Mouse (Mus musculus) cerebellum, adult 9-11 months (tissue): ENCODE results near the gene Gm20517.

ENCODE experiments used
- DNase-seq: peaks from one replicate; pipeline ENCODE4 v3.0.0; 2022

Gene Gm20517

DNA sequence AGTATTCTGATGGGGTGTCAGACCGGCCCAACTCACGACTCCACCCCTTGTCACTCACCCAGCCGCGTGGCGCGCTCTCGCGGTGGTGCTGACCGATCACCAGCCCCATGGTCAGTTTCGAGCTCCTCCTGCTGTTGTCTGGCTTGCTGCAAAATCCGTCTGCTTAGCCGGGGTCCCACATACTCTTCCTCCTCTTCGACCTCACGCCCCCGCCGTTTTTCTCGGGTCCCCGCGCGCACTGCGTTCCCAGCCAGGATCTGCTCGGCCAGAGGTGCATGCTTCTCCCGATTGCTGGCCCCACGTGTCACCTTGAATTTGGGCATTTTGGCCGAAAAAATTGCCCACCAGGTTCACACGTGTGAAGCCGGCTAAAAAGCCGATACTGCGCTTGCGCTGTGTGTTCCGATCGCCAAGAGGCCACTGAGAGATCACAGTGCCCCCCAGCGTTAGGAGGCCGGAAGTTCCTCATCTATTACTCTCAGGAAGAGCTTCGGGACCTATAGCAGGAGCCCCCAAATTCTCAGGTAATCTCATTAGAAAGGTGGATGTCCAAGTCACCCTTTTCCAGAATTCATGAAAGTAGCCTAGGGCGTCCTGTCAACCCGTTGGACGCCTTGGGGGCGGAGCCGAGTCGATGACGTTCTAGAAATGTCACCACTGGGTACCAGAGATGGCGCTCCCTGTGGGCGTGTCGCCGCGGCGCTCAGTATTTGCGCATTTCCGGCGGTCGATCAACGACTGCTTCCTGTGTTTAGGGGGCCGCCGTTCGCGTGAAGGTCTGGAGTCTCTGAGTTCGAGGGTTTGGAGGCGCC is at the start of gene Gm20517, which contains the start of the genes Bysl and Med20:
Gene Gm20517 (plus strand): TSS at position 741 of the 812 bp plus-strand sequence.
Gene Bysl (minus strand): TSS at position 644 of the 812 bp plus-strand sequence.
Gene Med20 (plus strand): TSS at position 734 of the 812 bp plus-strand sequence.
- peak; percentile 96 for DNase-seq

DNA sequence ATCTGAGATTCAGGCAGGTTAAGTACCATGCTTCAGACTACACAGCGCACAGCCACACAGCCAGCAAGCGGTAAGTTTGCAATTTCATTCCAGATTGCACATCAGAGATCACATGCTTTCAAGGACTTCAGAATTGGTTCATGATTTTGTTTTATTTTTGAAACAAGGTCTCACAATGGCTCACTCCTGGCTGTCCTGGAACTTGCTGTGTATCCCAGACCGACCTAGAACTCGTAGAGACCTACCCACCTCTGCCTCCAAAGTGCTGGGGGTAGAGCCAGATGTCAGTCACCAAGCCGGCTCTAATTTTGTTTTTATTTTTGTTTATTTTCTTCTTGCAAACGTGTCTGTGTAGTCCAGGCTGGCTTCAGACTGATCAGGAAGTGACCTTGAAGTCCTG is 48.5 kb upstream of the Gm20517 start:
- no peak for DNase-seq

DNA sequence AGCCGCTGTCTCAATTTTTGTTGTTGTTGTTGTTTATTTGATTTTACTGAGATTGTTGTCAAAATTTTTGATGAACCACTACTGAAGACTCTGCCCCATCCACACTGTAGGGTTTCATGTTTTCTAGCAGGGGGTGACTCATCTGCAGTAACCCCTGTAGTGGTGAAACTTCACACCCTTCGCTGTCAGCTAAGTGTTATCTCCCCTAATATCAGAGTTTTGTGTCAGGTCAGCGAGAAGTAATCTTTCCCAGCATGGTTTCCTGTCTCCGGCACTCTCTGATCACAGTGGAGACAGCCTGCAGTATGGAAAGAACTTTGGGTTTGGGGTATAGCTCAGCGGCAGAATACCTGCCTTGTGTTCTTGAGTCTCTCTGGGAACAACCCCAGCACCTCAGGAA is 46.8 kb upstream of the Gm20517 start:
- no peak for DNase-seq

DNA sequence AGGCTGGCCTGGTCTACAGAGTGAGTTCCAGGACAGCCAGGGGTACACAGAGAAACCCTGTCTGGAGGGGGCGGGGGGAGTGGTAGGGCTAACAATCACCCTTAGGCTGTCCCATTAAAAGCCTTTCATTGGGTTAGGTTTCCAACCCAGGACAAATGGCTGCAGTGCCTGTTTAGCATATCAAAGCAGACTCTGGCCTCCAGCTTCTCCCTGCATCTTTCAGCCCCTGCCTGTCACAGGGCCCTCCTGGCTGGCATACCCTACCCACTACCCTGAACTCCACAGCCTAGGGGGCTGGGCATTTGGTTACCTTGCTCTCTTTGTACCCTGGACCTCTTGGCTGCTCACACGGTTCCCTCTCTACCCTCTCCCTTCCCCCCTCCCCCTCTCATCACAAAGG is 45.3 kb upstream of the Gm20517 start:
- no peak for DNase-seq

DNA sequence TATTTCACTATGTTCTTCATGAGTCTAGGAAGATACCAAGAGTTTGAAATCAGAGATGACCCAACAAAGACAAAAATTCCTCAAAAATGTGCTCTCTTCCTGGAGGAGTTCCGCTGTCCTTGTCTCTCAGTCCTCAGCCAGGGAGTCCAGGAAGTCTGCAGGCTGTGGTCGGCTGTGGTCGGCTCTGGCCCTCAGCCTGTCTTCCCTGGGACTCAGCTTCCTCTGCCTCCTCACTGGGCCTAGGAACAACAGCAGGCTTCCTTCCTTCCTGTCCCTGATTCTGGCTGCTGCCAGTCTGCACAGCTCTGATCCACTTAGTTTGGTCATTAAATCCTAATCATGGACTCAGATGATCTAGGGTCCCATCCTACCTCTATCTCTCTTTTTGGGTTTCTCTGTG is 44.1 kb upstream of the Gm20517 start:
- DNase-seq, result no peak

DNA sequence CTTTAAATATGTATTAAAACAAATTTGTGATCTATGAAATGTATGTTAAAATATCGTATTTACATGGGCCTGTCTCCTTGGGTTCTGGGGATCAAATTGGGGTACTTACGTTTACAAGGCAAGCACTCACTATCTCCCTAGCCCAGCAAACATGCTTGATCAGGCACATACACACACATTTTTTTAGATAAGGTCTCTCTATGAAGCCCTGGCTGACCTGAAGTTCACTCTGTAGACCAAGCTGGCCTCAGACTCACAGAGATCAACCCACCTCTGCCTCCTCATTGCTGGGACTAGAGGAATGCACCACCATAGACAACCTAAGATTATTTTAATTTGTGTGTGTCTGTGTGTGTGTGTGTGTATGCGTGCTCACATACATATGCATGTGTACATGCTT is 43.0 kb upstream of the Gm20517 start:
- no peak for DNase-seq

DNA sequence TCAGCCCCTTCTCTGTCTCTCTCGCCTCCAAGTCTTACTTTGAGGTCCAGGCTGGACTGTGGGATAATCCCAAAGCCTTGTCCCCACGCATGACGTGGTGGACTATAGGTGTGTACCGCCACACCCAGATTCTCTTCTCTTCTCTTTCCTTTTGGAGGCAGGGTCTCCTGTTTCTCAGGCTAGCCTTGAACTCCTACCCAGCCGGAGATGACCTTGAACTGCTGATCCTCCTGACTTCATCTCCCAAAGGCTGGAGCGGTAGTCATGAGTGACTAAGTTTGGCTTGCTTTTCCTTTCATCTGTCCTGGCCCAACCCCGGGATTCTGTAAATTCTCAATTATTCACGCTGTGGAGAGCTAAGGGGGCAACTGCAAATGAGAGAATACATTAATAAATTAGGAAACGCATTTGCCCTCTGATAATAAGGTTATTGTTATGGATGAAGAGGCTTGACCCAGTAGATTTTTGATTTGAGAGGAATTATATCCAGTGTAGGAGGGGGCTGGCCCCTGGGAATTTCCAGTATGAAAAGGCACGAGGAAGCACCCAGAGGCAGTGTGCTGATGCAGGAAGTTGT is 42.4 kb upstream of the Gm20517 start:
- no peak for DNase-seq

DNA sequence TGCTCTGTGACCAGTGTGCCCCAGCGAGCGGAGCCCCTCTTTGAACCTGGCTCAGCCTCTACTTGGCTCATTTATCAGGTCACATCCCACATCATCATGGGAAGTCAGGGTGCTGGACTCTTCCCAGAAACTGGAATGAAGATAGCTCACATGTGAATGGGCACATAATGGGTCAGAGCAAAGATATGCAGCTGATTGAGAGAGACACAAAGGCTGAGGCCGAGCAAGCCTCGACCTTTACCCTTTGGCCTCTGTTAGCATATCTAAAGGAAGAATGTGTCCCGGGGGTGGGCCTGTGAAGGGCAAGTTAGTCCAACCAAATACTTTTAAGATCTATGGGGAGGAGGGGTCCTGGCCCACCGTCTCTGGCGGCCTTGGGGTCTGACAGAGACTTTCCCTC is 39.8 kb upstream of the Gm20517 start:
- DNase-seq, result no peak

DNA sequence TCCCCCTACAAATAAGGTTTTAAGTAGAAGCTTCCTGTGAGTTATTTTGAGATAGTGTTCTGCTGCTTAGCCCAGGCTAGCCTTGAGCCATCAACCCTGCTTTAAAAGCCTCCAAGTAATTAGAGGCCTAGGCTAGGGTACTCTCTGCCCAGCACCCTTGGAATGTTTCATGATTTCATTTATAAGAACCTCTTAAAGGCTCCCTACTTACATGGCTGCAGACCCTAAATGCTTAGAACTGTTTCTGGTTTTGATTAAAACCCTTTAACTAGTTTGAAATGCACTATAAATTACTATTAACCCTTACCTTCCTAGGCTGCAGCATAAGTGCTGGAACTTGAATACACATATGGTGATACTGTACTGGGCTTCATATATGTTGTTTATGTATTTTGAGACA is 39.0 kb upstream of the Gm20517 start:
- no peak for DNase-seq

DNA sequence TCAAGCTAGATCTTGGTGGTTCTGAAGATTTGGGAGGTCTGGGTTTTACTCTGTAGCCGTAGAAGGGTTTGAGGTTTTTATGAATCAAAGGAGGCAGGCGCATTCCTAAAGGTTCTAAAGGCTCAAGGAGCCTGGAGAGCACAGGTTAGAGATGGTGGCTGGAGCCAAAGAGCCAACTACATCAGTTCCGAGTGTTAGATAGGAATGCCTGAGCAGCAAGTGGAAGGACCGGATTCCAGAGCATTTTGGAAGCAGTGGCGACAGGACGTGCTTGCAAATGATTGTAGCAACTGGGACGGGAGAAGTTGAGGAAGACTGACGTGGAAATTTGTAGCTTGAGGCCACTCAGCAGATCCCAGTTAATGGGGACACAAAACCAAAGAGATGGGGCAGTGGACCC is 37.4 kb upstream of the Gm20517 start:
- no peak for DNase-seq

DNA sequence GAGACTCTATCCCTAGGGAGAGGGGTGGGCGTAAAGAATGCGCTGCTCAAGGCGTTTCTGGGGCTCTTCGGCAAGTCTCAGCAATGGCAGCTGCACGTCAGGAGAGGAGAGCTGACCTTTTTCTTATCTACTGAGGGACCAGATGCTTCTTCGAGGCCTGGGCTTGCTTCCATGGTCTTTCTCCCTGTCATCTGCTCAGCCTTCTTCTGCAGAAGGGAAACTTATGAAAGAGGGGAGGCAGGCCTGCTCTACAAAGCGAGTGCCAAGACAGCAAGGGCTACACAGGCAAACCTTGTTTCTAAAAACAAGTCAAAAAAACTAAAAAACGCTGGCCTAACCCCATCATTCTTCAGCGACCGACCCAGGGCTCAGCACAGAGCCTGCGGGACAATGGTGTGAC is 36.6 kb upstream of the Gm20517 start:
- no peak for DNase-seq

DNA sequence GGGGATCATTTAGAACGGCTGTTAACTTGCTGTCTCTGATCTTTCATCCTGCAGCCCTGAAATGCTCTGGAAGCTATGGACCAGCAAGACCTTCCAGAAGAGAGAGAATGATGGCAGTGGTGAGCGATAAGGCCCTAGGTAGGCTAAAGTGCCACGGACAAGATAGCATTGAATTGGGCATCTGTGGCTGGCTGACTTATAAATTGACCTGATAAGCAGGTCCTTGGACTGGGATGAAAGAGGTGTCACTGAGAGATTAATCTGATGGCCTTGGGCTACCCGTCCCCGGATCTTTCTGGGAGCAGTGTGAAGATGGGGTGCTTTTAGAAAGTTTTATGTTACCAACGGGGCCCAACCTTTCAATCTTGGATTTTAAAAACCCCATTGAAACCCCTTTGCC is 32.7 kb upstream of the Gm20517 start:
- DNase-seq, result no peak

DNA sequence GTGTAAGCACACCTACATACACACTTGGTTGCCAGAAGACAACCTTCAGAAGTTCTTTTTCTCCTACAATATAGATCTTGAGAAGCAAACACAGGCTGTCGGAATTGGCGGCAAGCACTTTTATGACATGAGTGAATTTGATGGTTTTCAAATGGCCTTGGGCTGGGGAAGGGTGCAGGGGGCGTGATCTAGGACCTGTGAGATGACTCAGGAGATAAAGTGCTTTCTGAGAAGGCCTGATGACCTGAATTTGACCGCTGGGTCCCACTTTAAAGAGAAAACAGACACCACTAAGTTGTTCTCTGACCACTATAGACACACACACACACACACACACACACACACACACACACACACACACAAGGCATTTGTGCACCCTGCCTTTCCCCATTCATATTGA is 30.4 kb upstream of the Gm20517 start:
- no peak for DNase-seq

DNA sequence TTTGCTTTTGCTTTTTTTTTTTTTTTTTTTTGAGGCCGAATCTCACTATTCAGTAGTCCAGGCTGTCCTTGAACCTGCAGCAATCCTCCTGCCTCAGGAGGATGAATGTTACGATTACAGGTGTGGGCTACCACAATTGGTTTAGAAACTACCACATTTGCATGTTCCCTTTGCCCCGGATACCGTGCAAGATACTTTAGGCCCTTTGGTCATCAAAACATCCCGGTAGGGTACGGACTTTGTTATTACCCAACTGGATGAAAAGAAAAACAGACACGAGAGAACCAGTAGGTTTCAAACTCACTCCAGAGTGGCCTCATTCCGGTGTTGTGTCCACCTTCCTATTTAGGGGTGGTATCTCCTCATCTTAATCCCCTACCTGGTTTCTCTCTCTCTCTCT is 22.9 kb upstream of the Gm20517 start:
- no peak for DNase-seq

DNA sequence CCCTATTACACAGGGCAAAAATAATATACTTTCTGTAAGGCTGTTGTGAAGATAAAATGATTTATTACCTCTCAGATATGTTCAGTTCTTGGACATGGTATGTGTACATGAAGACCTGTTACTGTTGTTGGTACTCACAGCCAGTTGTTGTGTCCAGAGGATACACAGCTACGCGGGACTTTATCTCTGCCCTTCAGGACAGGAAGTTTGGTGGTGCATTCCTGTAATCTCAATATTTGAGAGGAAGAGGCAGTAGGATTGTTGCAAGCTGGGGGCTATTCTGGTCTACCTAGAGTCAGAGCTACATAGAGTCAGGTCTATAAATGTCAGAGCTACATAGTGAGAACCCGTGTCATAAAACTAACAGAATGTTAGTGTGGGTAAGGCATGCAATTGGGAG is 20.3 kb upstream of the Gm20517 start:
- no peak for DNase-seq

DNA sequence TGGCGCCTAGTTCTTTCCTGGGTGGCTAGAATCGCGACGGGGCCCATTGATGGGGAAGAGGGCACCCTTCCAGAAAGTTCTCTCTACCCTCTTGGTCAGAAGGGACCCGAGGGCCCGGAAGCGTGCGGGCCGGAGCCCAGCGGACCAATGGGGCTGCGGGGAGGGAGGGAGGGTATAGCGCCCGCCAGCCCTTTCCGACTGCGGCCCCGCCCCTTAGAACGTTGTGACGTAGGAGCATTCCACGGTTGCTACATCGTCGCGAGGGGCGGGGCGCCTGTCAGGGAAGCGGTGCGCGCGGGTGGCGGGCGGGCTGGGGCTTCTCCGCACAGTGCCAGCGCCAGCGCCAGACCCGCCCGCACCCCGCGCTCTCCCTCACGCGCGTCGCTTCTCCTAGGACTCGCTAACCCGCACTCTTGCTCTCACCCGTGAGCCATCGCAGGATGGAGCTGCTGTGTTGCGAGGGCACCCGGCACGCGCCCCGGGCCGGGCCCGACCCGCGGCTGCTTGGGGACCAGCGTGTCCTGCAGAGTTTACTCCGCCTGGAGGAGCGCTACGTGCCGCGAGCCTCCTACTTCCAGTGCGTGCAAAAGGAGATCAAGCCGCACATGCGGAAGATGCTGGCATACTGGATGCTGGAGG is 18.1 kb upstream of the Gm20517 start:
- peak; percentile 89 for DNase-seq

DNA sequence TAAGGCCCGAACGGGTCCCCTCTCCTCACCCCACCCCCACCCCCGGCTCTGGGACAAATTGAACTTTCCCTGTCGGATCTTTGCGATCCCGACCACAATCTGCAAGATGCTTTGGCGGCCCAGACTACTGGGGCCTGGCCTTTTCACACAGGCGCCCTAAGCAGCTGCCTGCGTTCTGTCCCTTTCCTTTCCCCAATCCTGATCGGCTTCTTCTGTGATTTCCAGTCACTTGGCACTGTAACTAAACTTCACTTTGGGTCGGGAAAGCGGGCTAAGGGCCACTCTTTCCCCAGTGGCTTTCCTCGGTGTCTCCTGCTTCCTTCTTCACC is 17.6 kb upstream of the Gm20517 start:
- no peak for DNase-seq

DNA sequence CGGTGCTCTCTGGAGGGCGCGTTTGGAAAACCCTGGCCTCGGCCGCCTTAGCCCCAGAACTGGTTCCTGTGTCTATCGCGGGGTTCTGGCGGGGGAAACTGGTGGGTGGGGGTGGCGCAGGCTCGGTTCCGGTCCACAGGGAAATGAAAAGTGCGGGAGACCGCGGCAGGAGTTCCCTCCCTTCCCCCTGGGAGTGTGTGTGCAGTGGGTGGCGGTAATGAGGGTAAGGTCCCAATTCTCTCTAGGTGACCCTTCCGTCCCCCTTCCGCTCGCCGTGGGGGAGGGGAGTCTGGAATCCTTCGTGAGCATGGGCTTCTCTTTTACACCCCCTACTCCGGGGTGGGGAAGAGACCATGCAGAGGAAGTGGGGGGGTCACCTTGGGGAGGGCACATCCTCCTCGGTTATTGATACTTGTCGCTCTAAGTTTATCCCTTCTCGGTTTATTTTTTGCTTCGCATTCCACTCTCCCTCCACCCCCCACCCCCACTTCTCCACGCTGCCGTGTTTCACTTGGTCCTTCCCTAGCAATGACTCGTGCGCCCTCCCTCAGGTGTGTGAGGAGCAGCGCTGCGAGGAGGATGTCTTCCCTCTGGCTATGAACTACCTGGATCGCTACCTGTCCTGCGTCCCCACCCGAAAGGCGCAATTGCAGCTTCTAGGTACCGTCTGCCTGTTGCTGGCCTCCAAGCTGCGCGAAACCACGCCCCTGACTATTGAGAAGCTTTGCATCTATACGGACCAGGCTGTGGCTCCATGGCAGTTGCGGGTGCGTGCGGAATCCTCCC is 17.0 kb upstream of the Gm20517 start:
- DNase-seq, result peak; percentile 63

DNA sequence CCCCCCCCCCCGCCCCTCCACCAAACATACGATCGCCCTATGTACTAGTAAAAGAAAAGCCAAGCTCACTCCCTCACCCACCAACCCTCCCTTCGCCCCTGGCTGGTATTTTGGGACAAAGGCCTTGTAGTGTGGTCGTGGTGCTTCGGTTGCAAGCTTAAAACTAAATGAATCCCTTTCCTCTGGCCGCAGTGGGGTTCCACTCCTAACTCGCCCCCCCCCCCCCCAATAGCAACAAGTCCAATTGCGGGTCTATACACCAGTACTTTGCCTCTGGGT is 16.5 kb upstream of the Gm20517 start:
- DNase-seq, result no peak

DNA sequence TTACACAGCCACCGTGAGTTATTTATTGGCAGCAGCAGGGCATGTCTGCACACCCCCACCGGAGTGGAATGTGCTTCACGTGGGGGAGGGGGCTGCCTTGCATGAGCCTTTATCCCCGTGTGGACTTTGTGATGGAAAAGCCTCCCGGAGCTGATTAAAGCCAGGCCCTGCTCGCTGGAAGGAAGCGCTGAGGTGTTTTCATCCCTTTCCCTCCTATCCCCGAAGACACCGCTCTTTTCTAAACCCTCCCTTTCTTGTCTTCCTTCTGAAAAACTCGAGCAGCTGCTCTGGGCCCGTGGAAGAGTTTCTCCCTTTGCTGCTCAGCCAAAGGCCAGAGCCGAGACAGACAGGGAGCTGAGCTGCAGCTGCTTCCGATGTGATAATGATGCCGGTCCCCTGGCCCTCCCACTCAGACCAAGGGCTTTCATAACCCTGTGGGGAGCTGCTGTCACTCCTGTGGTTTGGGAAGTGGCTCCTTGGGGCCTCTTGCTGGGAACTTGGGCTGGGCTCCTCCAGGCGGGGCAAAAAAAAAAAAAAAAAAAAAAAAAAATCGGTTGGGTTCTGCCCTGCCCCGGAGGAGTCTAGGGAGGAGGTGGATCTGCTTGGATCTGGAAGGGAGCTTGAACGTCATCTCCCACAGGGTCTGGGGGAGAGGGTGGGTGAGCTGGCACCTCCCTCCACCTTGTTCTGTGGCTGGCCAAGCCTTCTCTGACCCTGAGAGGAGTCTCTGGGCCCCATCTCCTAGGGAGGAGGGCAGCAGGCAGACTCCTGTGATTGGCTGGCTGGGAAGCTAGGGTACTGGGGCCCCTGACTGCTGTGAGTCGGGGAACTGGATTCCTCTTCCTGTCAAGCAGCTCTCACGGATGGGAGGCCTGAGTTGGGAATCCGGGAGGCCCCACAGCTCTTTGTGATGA is 15.9 kb upstream of the Gm20517 start:
- no peak for DNase-seq

DNA sequence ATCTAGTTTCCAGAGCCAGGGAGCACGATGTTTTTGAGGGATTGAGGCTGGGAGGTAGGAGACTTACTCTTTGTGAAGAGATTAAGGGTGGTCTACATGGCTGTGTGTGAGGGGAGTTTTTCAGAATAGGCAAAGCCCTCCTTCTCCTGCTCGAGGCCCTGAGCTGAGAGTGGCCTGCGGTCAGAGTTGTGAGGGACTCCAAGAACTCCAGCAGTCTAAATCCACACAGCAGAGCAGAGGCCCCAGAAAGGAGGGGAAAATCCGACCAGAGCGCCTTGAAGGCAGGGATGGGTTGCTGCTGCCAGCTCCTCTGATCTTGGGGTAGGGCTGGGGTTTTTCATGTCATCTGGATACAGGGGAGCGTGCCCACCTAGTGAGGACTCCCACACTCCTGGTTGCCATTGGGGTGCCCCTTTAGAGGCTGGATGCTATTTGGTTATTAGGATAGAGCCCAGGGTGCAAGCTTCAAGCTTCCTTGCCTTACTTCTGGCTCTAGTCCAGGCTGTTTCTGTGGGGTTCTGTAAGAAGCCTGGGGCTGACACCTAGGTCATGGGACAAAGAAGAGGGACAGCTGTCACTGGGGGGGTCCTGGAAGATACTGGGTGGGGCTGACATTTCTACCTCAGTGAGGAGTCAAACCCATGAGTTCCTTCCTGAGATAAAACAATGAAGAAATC is 15.1 kb upstream of the Gm20517 start:
- DNase-seq, result no peak

DNA sequence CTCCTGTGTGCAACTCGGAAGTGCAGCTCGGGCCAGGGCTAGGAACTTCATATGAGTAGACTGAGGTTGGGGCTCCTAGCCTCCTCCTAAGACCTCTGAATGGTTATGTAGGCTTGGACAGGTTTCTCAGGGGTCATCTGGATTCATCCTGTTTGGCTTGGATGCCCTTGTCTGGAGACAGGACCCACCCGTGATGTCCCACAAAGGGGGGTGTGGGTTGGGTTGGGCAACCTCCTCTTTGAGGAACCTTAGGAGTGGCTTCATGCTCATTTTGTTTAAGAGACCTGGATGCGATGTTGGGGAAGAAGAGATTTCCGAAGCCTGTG is 14.6 kb upstream of the Gm20517 start:
- DNase-seq, result no peak
